Mouse (Mus musculus) testis, adult 2 months (tissue): ENCODE measurements around the gene Epb41l3.

ENCODE experiments used
- CTCF ChIP-seq: fragments of 200-500 bp; IDR thresholded peaks from 2 replicates; pipeline ENCODE4 v1.5.1; 2012; ENCODE audit warnings: low read depth, mild to moderate bottlenecking, inconsistent platforms, low read length, moderate library complexity; ENCODE audit not compliant: control insufficient read depth, insufficient read depth, insufficient replicate concordance
- POLR2A ChIP-seq: fragments of 200-500 bp; IDR thresholded peaks from 2 replicates; pipeline ENCODE4 v1.6.1; 2012; ENCODE audit warnings: low read depth, mild to moderate bottlenecking, inconsistent platforms, low read length, moderate library complexity; ENCODE audit not compliant: control insufficient read depth

DNA sequence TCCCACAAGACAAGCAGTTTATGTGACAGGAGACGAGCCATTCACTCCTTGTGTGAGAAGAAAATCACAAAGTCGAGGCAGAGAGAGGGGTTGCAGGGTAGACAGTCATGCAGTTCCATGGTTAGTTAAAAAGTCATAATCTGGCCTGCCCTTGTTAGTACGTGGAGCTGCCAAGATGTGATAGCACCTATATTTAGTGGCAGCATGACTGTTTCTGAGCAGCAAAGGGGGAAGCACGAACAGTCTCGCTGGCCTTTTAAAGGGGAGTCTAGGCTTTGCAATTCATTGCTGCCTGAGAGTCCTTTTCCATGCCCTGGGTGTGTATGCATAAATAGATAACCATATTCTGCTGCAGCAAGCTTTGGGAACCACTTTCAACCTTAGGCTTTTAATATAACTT lies 191.5 kb downstream of the Epb41l3 start:
- TF ChIP-seq POLR2A (no peak), CTCF (no peak)
